Mouse (Mus musculus): ENCODE data around the gene 1700001F09Rik.
"Not testable (repeated sequence)": the region's sequence is repeated elsewhere in the genome, so short reads cannot be mapped to it uniquely, and the experiment has no call there.

The 1700001F09Rik gene

DNA sequence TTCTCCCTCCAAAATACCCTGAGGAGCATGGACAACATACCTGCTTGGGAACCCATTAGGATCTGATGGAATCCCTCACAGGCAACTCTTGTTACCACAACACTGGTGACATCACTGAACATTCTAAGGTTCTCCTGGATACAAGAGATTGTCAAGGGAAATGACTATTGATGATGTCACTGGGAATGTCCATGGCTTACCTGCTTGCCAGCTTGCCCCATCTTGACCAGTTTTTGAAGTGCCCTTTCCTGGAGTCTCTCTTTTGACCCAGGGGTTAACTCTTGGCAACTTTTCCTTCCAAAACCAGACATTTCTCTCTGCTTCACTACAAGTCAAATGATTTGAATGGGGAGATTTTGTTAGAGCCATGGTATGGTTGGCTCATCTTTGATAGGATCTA is at the start of gene 1700001F09Rik:
TSS of gene 1700001F09Rik (minus strand) at position 101 of the 400 bp plus-strand sequence.
- not testable (repeated sequence) for DNase-seq (ENCODE audit: low spot score)

DNA sequence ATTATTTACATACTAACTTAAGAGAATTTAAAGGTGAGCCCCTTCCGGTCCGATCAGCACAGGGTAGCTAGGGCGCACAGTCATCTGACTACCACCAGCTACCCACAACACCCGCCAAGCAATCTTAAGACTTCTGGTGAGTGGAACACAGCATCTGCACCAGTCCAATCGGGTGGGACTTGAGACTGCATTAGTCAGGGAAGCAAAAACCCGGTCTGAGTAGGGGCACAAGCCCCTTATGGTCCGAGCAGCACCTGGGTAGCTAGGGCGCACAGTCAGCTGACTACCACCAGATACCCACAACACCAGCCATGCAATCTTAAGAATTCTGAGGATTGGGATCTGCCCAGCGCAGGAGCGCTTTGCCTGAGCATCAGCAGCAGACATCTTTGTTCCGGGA is 14.1 kb upstream of the 1700001F09Rik start:
- DNase-seq (ENCODE audit: low spot score) = not testable (repeated sequence)

DNA sequence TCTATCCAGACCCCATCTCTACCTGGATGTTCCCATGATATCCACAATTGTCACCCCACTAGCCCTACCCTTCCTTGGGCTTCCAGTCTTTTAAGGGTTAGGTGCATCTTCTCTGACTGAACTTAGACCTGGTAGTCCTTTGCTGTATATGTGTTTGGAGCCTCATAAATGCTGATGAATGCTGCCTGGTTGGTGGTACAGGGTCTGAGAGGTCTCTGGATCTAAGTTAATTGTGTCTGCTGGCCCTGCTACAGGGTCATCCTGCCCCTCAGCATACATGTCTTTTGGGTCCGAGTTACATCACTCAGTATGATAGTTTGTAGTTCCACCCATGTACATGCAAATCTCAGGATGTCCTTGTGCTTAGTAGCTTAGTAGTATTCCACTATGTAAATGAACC is 11.6 kb upstream of the 1700001F09Rik start:
- not testable (repeated sequence) for DNase-seq (ENCODE audit: low spot score)

DNA sequence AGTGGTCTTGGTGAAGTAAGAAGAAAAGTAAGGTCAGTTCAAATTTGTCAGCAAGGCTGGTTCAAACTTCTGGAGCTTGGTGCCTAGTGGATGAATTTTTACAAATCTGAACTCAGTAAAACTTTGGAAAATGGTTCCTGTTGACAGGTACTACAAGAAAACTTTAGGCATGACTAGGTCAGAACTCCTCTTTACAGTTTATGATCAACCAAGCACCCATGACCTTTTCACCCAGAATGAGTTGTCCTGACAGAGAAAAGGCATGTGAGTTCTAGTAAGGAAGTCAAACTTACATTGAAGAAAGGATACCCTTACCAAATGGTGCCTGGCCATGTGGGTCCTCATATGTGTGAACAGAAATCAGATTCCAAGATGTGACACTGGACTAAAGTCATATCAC is 9.9 kb upstream of the 1700001F09Rik start:
- not testable (repeated sequence) for DNase-seq (ENCODE audit: low spot score)

DNA sequence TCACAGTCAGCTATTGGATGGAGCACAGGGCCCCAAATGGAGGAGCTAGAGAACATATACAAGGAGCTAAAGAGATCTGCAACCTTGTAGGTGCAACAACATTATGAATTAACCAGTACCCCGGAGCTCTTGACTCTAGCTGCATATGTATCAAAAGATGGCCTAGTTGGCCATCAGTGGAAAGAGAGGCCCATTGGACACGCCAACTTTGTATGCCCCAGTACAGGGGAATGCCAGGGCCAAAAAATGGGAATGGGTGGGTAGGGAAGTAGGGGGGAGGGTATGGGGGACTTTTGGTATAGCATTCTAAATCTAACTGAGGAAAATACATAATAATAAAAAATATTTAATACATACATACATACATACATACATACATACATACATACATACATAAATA is 5.3 kb upstream of the 1700001F09Rik start:
- not testable (repeated sequence) for DNase-seq (ENCODE audit: low spot score)

DNA sequence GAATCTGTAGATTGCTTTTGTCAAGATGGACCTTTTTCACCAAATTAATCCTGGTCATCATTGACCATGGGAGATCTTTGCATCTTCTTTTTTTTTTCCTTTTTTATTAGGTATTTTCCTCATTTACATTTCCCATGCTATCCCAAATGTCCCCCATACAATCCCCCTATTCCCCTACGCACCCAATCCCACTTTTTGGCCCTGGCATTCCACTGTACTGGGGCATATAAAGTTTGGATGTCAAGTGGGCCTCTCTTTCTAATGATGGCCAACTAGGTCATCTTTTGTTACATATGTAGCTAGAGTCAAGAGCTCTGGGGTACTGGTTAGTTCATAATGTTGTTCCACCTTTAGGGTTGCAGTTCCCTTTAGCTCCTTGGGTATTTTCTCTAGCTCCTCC is 10.0 kb downstream of the 1700001F09Rik start:
- DNase-seq (ENCODE audit: low spot score) = not testable (repeated sequence)

DNA sequence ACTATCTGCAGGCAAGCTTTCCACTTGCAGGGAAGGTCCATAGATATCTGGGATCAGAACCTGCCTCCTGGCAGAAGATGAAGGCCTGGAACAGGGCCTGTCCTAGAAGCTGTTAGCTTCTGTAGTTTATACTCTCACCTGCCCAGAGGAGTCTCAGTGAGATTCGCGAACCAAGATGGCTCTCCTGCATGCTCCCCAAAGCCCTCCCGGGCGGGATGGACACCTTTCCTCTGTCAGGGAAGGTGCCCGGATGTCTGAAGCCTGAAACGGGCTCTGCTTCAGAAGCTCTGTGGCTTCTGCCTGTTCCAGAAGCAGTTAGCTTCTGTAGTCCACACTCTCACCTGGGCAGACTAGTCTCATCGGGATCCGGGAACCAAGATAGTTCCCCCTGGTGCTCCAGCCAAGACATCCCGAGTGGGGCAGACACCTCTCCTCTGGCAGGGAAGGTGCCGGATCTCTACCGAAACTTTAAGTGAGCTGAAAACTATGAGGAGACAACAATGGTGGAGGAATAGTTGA is 16.2 kb downstream of the 1700001F09Rik start:
- DNase-seq (ENCODE audit: low spot score) = not testable (repeated sequence)

DNA sequence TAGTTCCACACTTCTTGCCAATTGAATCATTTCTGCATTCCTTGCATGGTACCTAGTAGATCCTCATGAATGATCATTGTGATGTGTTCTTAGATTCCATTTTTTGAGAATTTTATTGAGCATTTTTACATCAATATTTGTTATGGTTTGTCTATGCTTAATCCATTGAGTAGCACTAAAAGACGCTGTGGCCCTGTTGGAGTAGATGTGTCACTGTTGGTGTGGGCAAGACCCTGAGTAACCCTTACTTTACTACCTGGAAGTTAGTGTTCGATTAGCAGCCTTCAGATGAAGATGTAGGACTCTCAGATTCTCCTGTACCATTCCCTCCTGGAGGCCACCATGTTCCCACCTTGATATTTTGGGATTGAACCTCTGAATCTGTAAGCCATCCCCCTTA is 19.0 kb downstream of the 1700001F09Rik start:
- not testable (repeated sequence) for DNase-seq (ENCODE audit: low spot score)

DNA sequence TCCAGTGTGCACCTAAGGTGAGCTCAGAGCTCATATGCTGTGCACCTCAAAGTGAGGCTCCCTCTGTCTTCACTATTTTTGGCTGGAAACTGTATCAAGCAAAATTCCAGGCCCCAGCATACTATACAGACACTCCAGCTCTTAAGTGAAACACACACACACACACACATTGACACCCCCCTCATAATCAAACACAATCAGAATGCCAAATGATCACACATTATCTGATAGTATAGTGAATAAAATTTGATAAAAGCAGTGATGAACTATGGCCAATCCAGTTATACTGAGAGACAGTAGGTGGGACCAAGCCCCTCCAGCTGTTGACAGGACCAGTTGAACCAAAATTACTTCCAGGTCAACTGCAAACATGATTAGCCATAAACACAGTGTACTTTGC is 28.1 kb downstream of the 1700001F09Rik start:
- not testable (repeated sequence) for DNase-seq (ENCODE audit: low spot score)

DNA sequence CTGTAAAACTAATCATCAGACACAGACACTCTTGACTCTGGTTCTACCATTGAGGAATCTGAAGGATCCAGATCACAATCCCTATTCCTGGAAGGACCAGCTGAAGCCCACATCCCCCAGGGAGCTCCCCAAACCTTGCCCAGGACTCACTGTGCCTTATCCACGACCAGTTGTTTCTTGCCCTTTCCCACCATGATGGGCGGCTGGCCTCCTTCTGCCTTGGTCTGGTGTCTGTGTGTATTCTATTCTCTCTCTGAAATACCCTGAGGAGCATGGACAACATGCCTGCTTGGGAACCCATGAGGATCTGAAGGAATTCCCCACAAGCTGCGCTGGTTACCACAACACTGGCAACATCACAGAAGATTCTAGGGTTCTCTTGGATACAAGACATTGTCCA is 54.1 kb downstream of the 1700001F09Rik start, which contains the start of gene Gm8127:
TSS of gene Gm8127 (minus strand) at position 330 of the 400 bp plus-strand sequence.
- not testable (repeated sequence) for DNase-seq (ENCODE audit: low spot score)

Measured in ovary, postnatal 10 days (tissue).